Mouse (Mus musculus): Measurements from ENCODE around the gene Mesp1.
A peak's percentile ranks its signal among the peaks of the same experiment; 100 is the strongest.

Gene Mesp1

DNA sequence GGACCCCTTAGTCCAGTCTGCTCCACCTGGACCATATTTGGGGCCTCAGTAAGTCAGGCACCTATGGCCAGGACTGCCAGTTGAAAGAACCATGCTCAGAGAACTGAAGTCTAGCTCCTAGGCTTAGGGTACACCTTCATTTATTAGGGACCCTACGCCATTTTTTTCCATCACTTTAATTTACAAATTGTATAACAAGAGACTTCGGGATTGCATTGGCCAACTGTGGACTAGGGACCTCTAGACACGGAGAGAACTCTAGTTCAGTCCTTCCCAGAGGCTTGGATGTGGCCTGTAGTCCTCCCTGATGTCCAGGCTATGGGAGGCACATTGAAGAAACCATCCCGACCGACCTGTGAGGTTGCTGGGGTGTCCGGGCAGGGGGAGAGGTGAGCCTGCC lies at the start of gene Mesp1:
Mesp1 (minus strand) TSS at position 101 of the 400 bp plus-strand sequence.
- no peak for DNase-seq (ENCODE audit: low read depth, low spot score)

GRCm38 (mm10) chr7:79842163-79842562 lies 48.6 kb upstream of the Mesp1 start:
- no peak for DNase-seq (ENCODE audit: low read depth, low spot score)

DNA sequence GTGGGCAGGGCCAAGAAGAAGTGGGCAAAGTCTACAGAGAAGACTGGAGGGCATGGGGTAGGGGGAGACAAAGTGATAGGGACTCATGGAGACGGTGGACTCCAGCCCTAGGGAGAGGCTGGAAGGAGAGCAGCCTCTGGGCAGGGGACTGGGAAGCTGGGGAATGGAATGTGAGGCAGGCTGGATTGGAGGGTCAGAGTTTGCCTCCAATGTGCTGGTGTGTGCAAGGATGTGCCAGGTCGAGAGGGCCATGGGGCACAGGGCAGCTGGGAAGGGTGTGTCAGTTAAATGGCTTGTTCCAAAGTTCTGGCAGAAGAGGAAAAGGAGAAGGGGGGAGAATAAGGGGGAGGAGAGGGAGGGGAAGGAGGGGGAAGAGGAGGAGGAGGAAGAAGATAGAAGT lies 43.7 kb upstream of the Mesp1 start:
- DNase-seq (ENCODE audit: low read depth, low spot score) = no peak

- no peak for DNase-seq (ENCODE audit: low read depth, low spot score)
Observed at GRCm38 (mm10) chr7:79835196-79835595, 41.6 kb upstream of the Mesp1 start.

- DNase-seq (ENCODE audit: low read depth, low spot score) = no peak
Observed at GRCm38 (mm10) chr7:79832980-79833379, 39.4 kb upstream of the Mesp1 start.

GRCm38 (mm10) chr7:79831585-79831984 lies 38.0 kb upstream of the Mesp1 start:
- no peak for DNase-seq (ENCODE audit: low read depth, low spot score)

GRCm38 (mm10) chr7:79831145-79831544 lies 37.6 kb upstream of the Mesp1 start:
- DNase-seq (ENCODE audit: low read depth, low spot score) = no peak

DNA sequence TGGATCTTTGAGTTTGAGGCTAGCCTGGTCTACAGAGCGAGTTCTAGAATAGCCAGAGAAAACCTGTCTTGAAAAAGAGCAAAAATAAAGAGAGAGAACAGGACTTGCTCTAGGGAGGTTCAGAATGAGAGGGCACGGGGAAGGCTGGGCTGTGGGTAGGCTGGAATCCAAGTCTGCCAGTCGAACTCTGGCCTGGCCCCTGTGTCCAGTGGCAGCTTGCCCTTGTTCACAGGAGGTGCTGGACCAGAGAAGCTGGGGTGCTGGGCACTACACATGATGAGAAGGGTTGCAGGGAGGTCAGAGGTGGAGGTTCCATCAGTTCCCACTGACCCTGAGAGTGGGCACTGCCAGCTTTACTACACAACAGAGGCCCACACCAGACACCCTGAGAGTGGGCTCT lies 34.8 kb upstream of the Mesp1 start:
- no peak for DNase-seq (ENCODE audit: low read depth, low spot score)

DNA sequence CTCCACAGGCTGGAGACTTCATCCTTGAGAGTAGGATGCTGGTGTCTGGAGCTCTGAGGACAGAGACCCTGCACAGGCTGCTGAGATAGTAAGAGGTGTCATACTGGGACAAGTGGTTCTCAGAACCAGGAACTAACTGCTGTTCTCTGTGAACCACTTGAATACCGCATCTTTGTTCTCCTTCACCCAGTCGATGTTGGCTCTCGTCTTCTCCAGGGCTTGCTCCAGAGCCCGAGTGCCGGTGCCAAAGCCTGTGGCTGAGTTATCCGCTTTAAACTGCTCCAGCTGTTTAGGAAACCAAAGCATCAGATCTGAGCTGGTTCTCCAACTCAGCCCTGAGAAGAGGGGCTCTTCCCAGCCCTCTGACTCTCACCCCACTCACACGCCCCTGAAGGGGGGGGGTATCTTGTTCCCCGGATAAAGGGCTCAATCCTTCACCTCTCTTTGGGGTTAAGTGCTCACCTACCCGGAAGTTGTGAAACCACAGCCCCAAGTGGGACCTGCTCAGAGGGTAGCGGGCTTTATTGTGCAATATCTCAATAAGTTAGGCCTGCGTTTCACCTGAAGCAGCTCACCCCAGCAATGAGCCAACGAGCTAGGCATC lies 28.6 kb upstream of the Mesp1 start:
- no peak for DNase-seq (ENCODE audit: low read depth, low spot score)

GRCm38 (mm10) chr7:79819996-79820395 lies 26.4 kb upstream of the Mesp1 start:
- no peak for DNase-seq (ENCODE audit: low read depth, low spot score)

DNA sequence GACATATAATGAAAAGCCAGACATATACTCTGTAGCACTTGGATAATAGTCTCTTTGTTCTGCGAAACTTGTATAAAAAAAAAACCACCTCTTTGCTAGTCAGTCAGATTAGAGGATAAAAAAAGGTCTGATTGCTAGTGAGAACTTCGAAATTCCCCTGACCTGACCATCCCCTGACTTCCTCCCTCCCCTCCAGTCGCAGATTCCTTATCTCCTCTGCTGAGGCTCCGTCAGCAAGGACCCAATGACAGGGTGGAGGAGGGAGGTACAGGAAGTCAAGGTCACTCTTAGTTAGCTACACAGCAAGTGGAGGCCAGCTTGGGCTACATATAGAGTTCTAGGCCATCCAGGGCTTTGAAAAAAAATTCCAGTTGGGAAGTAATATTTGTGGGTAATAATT lies 25.9 kb upstream of the Mesp1 start:
- DNase-seq (ENCODE audit: low read depth, low spot score) = no peak

GRCm38 (mm10) chr7:79818321-79818720 lies 24.7 kb upstream of the Mesp1 start:
- DNase-seq (ENCODE audit: low read depth, low spot score) = no peak

DNA sequence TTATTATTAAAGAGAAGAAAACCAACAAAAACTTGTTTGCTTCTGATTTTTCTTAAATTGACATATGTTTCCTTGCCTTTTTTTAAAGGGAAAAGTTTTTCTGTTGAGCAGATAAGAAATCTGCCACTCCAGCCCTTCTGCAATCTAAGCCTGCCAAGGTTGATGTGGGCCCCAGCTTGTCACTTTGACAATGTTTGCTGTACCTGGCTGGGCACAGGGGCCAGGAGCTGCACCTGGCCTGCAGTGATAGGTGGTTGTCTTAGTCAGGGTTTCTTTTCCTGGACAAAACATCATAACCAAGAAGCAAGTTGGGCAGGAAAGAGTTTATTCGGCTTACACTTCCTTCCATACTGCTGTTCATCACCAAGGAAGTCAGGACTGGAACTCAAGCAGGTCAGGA lies 19.8 kb upstream of the Mesp1 start:
- DNase-seq (ENCODE audit: low read depth, low spot score) = no peak

DNA sequence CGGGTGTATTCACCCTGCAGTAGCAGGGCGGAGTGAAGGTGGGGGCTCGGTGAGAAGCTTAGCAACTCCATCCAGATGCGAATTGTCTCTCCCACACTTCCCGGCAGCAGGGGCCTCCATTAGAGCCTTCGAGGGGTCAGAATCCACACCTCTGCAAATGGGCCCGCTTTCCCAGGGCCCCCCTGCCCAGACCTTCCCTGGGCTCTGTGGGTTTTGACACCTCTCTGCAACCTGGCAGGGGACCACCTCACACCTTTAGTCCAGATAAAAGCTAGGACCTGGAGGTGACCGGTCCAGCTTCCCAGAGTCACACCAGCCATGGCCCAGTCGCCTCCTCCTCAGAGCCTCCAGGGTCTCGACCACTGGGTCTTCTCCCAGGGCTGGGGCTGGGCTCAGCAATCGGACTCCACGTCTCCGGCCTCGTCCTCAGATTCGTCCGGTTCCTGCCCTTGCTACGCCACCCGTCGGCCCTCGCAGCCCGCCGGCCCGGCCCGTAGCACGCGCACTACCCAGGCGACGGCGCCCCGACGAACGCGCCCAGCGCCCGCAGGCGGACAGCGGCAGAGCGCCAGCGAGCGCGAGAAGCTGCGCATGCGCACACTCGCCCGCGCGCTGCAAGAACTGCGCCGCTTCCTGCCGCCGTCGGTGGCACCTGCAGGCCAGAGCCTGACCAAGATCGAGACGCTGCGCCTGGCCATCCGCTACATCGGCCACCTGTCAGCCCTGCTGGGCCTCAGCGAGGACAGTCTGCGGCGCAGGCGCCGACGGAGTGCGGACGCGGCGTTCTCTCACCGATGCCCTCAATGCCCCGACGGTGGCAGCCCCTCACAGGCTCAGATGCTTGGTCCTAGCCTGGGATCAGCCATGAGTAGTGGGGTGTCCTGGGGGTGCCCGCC lies 17.3 kb upstream of the Mesp1 start, which contains the start of gene Mesp2:
Mesp2 (plus strand) TSS at position 117 of the 896 bp plus-strand sequence.
- peak; percentile 59 for DNase-seq (ENCODE audit: low read depth, low spot score)

DNA sequence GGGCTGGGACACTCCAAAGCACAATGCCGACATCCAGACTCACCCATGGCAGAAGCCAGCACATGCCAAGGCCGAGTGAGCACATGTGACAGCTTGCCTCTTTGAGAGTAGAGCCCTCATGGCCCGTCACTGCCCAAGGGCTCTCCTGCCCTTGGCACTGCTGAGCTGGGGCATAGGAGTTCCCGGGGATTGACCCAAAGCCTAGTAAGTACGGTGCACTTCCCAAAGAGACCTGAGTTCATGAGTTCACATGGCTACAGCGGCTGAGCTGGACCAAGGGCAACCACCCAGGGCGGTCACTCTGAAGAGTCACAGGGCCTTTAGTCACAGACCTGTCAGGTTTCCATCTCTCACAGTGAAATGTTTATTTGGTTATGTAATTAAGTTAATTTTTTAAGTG lies 15.0 kb upstream of the Mesp1 start:
- no peak for DNase-seq (ENCODE audit: low read depth, low spot score)

DNA sequence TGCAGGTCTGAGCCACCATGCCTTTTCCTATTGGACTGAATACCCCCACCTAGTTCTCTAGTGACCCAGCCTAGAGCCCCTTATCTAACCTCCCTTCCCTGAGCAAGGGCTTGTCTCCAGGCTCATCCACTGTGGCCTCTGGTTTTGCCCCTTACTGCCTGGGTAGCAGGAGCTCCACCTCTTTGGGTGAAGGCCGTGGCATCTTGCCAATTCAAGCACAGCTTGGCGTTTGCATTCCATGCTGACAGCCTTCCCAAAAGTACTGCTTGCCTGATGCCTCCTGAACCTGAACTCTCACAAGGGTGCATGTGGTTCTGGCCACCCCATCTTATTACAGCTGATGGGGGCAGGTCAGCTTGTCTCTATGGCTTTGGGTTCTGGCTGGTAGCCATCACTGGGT lies 10.3 kb upstream of the Mesp1 start:
- DNase-seq (ENCODE audit: low read depth, low spot score) = no peak

DNA sequence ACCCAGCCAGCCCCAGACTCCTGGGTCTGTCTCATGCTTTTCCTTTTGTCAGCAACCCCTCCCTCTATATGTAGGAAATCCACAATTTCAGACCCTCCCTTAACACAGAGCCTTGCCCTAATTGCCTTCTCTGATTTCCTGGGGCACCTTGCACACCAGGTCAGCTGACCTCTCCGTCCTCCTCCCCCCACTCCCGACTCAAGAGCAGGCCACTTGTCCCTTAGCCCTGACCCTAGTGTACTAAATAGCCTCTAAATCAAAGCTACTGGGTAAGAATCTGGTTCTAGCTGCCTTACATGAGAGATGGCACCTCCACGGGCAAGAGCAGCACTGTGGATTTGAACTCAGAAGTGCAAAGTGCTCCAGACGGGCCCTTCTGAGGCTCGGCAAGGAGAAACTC lies 8.4 kb upstream of the Mesp1 start:
- no peak for DNase-seq (ENCODE audit: low read depth, low spot score)

DNA sequence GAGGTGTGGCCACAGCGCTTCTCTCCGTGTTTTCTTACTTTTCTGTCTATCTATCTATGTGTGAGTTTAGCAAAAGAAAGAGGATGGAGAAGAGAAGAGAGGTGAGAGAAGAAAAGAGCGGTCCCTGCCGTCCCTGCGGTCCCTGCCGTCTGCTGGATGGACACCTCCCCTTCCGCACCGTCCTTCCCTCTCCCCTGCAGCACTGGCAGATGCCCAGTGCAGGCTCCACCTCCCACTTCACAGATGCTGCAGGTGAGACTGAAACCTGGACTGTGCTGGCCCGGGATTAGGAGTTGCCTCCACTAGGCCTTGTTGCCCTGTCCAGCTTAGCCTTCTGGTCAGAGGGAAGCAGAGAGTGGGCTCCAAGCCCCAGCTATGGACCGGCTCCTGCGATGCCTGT lies 7.8 kb upstream of the Mesp1 start:
- no peak for DNase-seq (ENCODE audit: low read depth, low spot score)

GRCm38 (mm10) chr7:79800336-79800735 lies 6.7 kb upstream of the Mesp1 start:
- no peak for DNase-seq (ENCODE audit: low read depth, low spot score)

- no peak for DNase-seq (ENCODE audit: low read depth, low spot score)
Observed at GRCm38 (mm10) chr7:79799506-79799905, 5.9 kb upstream of the Mesp1 start.

- DNase-seq (ENCODE audit: low read depth, low spot score) = peak; percentile 64
Observed at GRCm38 (mm10) chr7:79799048-79799447, 5.5 kb upstream of the Mesp1 start.

GRCm38 (mm10) chr7:79798606-79799005 lies 5.0 kb upstream of the Mesp1 start:
- DNase-seq (ENCODE audit: low read depth, low spot score) = no peak

Data from A20 (cell line).